Comparison of ENCODE assay signal across 8 mouse cellular contexts in the genomic region with DNA sequence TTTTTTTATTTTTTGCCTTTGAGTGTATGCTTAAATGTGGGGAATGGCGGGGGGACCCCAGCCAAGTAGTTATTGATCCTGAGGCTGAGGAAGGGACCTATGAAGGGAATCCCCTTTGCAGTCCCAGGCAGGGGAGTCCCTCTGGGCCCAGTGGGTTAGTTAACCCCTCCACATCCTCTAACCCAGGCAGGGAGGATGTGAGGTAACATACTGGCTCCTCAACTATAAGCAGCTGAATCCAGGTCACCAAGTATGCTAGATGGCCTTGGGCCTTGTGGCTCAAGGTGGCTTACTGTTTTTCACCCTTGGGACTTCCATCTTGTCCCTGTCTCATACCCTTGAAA. TPM values are rescaled to one million over a fixed set of nuclear protein-coding genes. Genes with fewer than 3 reads are reported as not detected.
DNase-seq lines count a peak whose midpoint lies in the region; ATAC-seq and TF ChIP-seq lines count a peak whose summit lies in the region.

No protein-coding gene starts in this region.

- TF ChIP-seq CTCF in E14TG2a.4 (conservative IDR thresholded peaks at IDR 0.05; ENCODE audit: low read length): no peak

- no peak for ATAC-seq in heart, embryonic 14.5 days (ENCODE audit: insufficient number of reproducible peaks, insufficient read depth, low FRiP score, low read depth)
- no peak for ATAC-seq in heart, embryonic 16.5 days (replicated peaks; ENCODE audit: extremely low read depth, insufficient read depth, low FRiP score)
- ATAC-seq in midbrain, embryonic 13.5 days: no peak

- H3K4me2 ChIP-seq in heart, embryonic 14.5 days (ENCODE audit: low read length): peak overlapping the region; percentile 67
- H3K4me2 ChIP-seq in heart, embryonic 16.5 days (ENCODE audit: low read depth, low read length): peak overlapping the region; percentile 77
- peak overlapping the region; percentile 64 for H3K4me2 ChIP-seq in midbrain, embryonic 13.5 days (replicated peaks)

- H3K9me3 ChIP-seq in heart, embryonic 14.5 days (ENCODE audit: control insufficient read depth, low read length): no peaks in the 10 kb centered on the region
- no peaks in the 10 kb centered on the region for H3K9me3 ChIP-seq in E14TG2a.4 (ENCODE audit: low read length)
- no peaks in the 10 kb centered on the region for H3K9me3 ChIP-seq in heart, embryonic 16.5 days (replicated peaks; ENCODE audit: control insufficient read depth, low read length)
- no peaks in the 10 kb centered on the region for H3K9me3 ChIP-seq in midbrain, embryonic 13.5 days

- intact Hi-C loops in heart, postnatal 10 days (cut with DNase I): no loop called here

- peak overlapping the region; percentile 72; the same call in 1 of the 2 replicates for H3K9ac ChIP-seq in heart, embryonic 14.5 days (ENCODE audit: low read length)
- no peak overlapping the region for H3K9ac ChIP-seq in heart, embryonic 16.5 days (ENCODE audit: low read length)
- H3K9ac ChIP-seq in midbrain, embryonic 13.5 days (replicated peaks): no peak overlapping the region

- H3K36me3 ChIP-seq in heart, embryonic 14.5 days (ENCODE audit: control insufficient read depth, insufficient read depth, low read length): no peaks in the 10 kb centered on the region
- H3K36me3 ChIP-seq in E14TG2a.4 (ENCODE audit: insufficient read depth, low read length): no peaks in the 10 kb centered on the region
- no peaks in the 10 kb centered on the region for H3K36me3 ChIP-seq in heart, embryonic 16.5 days (ENCODE audit: control insufficient read depth, insufficient read depth)
- no peaks in the 10 kb centered on the region for H3K36me3 ChIP-seq in midbrain, embryonic 13.5 days

- H3K4me1 ChIP-seq in heart, embryonic 14.5 days (ENCODE audit: control insufficient read depth in 2 of 2, insufficient read depth in 2 of 2, low read length in 2 of 2): peaks cover 27 to 38% of the 10 kb centered on the region in 2 experiments
- H3K4me1 ChIP-seq in E14TG2a.4 (replicated peaks; ENCODE audit: low read depth, low read length): peaks cover 45% of the 10 kb centered on the region
- H3K4me1 ChIP-seq in heart, embryonic 16.5 days (ENCODE audit: control insufficient read depth, insufficient read depth, low read length): peaks cover 35% of the 10 kb centered on the region
- H3K4me1 ChIP-seq in midbrain, embryonic 13.5 days (replicated peaks): peaks cover 11% of the 10 kb centered on the region

- WGBS in heart, embryonic 14.5 days: 94% methylated on average over 1 of the region's 1 CpGs
- 73% methylated on average over 1 of the region's 1 CpGs for WGBS in heart, embryonic 16.5 days
- 79% methylated on average over 1 of the region's 1 CpGs for WGBS in midbrain, embryonic 13.5 days

- H3K4me3 ChIP-seq in heart, embryonic 14.5 days (ENCODE audit: control insufficient read depth in 1 of 2, insufficient read depth in 1 of 2, low read depth in 1 of 2, low read length in 2 of 2): peak overlapping the region in 1 of 2 experiments; percentile 37; a peak in 1 of 4 replicates
- H3K4me3 ChIP-seq in E14TG2a.4 (replicated peaks; ENCODE audit: low read length): 0 out of 2 replicates have a peak overlapping the region, but pooled peaks have one; percentile 73
- H3K4me3 ChIP-seq in heart, embryonic 16.5 days (ENCODE audit: low read length): no peak overlapping the region; the same call in 1 of the 2 replicates
- H3K4me3 ChIP-seq in midbrain, embryonic 13.5 days (replicated peaks): no peak overlapping the region

- DNase-seq in heart, postnatal 10 days: no peak
- DNase-seq in embryo, embryonic 9.5 days (ENCODE audit: extremely low spot score): no peak
- DNase-seq in urinary bladder, postnatal 4 days (ENCODE audit: low spot score in 2 of 2): no peak
- no peak for DNase-seq in layer of hippocampus, adult 9-10 months (ENCODE audit: low spot score)

- peak overlapping the region; percentile 93 to 98 for H3K27ac ChIP-seq in heart, embryonic 14.5 days (replicated peaks in 1 of 2; ENCODE audit: control insufficient read depth in 1 of 2, insufficient read depth in 1 of 2, low read depth in 2 of 2, low read length in 2 of 2)
- H3K27ac ChIP-seq in heart, embryonic 16.5 days (ENCODE audit: low read length): peak overlapping the region; percentile 96
- H3K27ac ChIP-seq in midbrain, embryonic 13.5 days: peak overlapping the region; percentile 72; the same call in 1 of the 2 replicates

- H3K27me3 ChIP-seq in heart, embryonic 14.5 days (ENCODE audit: control insufficient read depth, insufficient read depth, low read length): no peaks in the 10 kb centered on the region
- no peaks in the 10 kb centered on the region for H3K27me3 ChIP-seq in E14TG2a.4 (ENCODE audit: insufficient read depth, low read length)
- no peaks in the 10 kb centered on the region for H3K27me3 ChIP-seq in heart, embryonic 16.5 days (ENCODE audit: control insufficient read depth, insufficient read depth, low read length)
- peaks cover 10% of the 10 kb centered on the region for H3K27me3 ChIP-seq in midbrain, embryonic 13.5 days

RNA-seq across cellular contexts. Expression of gene Nr4a1, which starts 6.9 kb away (rescaled TPM):
- 6.0 and 6.6 TPM in 2 replicates for polyA plus RNA-seq in heart, embryonic 14.5 days (2014; fragmentation: Nextera tagmentation; extraction: Ambion mirVana)
- total RNA-seq in heart, postnatal 10 days (2021): 10 to 100 TPM; 16.8 to 20.4 TPM
- 12.6 and 13.5 TPM in 2 replicates for polyA plus RNA-seq in heart, embryonic 16.5 days (2015; fragmentation: Nextera tagmentation; extraction: Ambion mirVana)
- polyA plus RNA-seq in midbrain, embryonic 13.5 days (2015; fragmentation: Nextera tagmentation; extraction: Ambion mirVana): 2.8 and 3.1 TPM in 2 replicates

RNA-seq across cellular contexts. Expression of gene Grasp, which starts 23.1 kb away (rescaled TPM):
- polyA plus RNA-seq in heart, embryonic 14.5 days (2014; fragmentation: Nextera tagmentation; extraction: Ambion mirVana): 3.8 and 5.5 TPM in 2 replicates
- 10 to 100 TPM; 14.9 to 18.0 TPM for total RNA-seq in heart, postnatal 10 days (2021)
- polyA plus RNA-seq in heart, embryonic 16.5 days (2015; fragmentation: Nextera tagmentation; extraction: Ambion mirVana): 3.1 and 3.4 TPM in 2 replicates
- polyA plus RNA-seq in midbrain, embryonic 13.5 days (2015; fragmentation: Nextera tagmentation; extraction: Ambion mirVana): 1.7 and 2.4 TPM in 2 replicates

RNA-seq across cellular contexts. Expression of gene Atg101, which starts 36.9 kb away (rescaled TPM):
- 49.5 and 50.4 TPM in 2 replicates for polyA plus RNA-seq in heart, embryonic 14.5 days (2014; fragmentation: Nextera tagmentation; extraction: Ambion mirVana)
- 10 to 100 TPM; 24.1 to 28.2 TPM for total RNA-seq in heart, postnatal 10 days (2021)
- 64.5 and 68.9 TPM in 2 replicates for polyA plus RNA-seq in heart, embryonic 16.5 days (2015; fragmentation: Nextera tagmentation; extraction: Ambion mirVana)
- polyA plus RNA-seq in midbrain, embryonic 13.5 days (2015; fragmentation: Nextera tagmentation; extraction: Ambion mirVana): 79.1 and 82.8 TPM in 2 replicates

RNA-seq across cellular contexts. Expression of gene 6030408B16Rik, which starts 45.9 kb away (rescaled TPM):
- polyA plus RNA-seq in heart, embryonic 14.5 days (2014; fragmentation: Nextera tagmentation; extraction: Ambion mirVana): 0.85 and 1.8 TPM in 2 replicates
- total RNA-seq in heart, postnatal 10 days (2021): 1 to 10 TPM; 2.3 to 3.6 TPM
- 2.8 and 7.1 TPM in 2 replicates for polyA plus RNA-seq in heart, embryonic 16.5 days (2015; fragmentation: Nextera tagmentation; extraction: Ambion mirVana)
- 0.26 and 0.46 TPM in 2 replicates for polyA plus RNA-seq in midbrain, embryonic 13.5 days (2015; fragmentation: Nextera tagmentation; extraction: Ambion mirVana)
